Mouse (Mus musculus) B cell, adult 2 months (primary cell): ENCODE measurements around the gene Gm9964.

Experiments used
- DNase-seq, 2 experiments: peaks; one replicate each; pipeline ENCODE4 v3.0.0; 2022

The Gm9964 gene

GRCm38 (mm10) chr11:79252881-79253541, 43.7 kb downstream of the Gm9964 start:
- peak; percentile 33 to 40 for DNase-seq
